Mouse (Mus musculus): Measurements from ENCODE around the gene Tmbim6. TPM values are rescaled to one million over a fixed set of nuclear protein-coding genes. Genes with fewer than 3 reads are reported as not detected.

Tmbim6 gene
- polyA plus RNA-seq, 1 experiment = 372 TPM

DNA sequence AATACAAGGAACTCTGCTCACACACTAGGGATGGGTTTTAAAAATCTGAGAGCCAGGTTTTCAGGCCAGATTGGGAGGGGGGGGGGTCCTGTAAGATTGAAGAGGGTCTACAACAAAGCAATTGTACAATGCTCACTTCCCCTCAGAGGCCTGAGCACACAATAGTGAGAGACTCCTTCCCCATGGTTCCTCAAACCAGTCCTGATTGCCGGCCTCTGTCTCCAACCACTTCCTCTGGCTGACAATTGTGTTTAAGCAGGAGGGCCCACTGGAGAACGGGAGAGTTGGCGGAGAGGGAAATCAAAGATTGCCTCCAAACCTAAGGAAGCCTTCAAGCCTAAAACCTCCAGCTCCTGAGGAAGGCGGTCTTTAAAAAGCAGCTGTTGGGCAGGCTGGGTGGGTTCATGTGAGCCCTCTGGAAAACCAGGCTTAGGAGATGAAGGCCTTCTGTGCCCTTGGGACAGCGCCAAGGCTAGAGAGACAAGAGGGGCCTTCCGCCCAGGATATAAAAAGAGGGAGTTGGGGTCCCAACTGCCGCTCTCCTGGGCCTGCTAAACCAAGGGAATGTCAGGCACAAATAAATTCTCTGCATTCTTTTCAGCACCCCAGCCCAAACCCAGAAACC, 63.8 kb downstream of the Tmbim6 start:
- no peaks in the 10 kb centered on the region for H3K27me3 ChIP-seq (ENCODE audit: control insufficient read depth, insufficient read depth, insufficient read length)
- no peak for TF ChIP-seq MAX (IDR thresholded peaks at IDR 0.05)
- TF ChIP-seq MYOG (IDR thresholded peaks at IDR 0.05; ENCODE audit: control insufficient read depth, extremely low read depth, insufficient read length) = no peak
- no peak for TF ChIP-seq USF1 (IDR thresholded peaks at IDR 0.05; ENCODE audit: low read depth)
- TF ChIP-seq FOSL1 (IDR thresholded peaks at IDR 0.05; ENCODE audit: insufficient read depth, low read length, poor library complexity, severe bottlenecking) = no peak
- H3ac ChIP-seq (ENCODE audit: control insufficient read depth, insufficient read length, low read depth) = peak overlapping the region; percentile 83
- H3K79me3 ChIP-seq (ENCODE audit: low read depth) = peaks cover 14% of the 10 kb centered on the region
- H3K36me3 ChIP-seq (ENCODE audit: control insufficient read depth, insufficient read depth) = peaks cover 13% of the 10 kb centered on the region
- peaks cover 60% of the 10 kb centered on the region for H3K79me2 ChIP-seq (ENCODE audit: control insufficient read depth, insufficient read depth)
- peak overlapping the region; percentile 91 for H3K4me3 ChIP-seq (ENCODE audit: insufficient read depth, poor library complexity, severe bottlenecking)

DNA sequence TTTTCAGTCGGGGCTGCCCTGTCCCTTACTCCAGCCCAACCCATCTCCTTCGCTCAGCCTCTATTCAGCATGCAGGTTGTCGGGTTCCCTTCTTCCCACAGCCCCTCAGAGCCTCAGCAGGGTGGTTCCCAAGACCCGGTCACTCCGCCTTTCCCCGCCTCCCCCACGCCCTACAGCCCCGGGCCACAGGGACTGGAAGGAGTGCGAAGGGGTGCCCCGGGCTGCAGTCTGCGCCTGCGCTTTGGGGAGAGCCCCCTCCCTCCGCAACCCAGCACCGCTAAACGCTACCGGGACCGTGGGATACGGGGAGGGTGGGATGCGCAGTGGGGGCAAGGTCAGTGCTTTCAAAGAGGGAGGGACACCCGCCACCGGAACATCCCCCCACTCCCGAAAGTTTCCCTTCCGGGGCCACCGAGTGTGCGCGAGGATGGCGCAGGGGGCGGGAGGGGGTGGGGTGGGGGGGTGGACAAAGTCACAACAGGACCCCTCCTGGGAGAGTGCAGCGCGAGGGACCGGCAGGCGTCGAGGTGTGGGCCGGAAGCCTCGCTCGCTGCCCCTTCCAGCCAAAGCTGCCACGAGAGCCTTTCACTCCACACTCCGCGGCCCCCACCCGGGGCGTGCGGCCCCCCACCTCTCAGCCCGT, 64.4 kb downstream of the Tmbim6 start:
- H3K36me3 ChIP-seq (ENCODE audit: control insufficient read depth, insufficient read depth) = peaks cover 13% of the 10 kb centered on the region
- H3K4me3 ChIP-seq (ENCODE audit: insufficient read depth, poor library complexity, severe bottlenecking) = peak overlapping the region; percentile 91
- H3K79me3 ChIP-seq (ENCODE audit: low read depth) = peaks cover 14% of the 10 kb centered on the region
- H3ac ChIP-seq (ENCODE audit: control insufficient read depth, insufficient read length, low read depth) = peak overlapping the region; percentile 83
- peaks cover 53% of the 10 kb centered on the region for H3K79me2 ChIP-seq (ENCODE audit: control insufficient read depth, insufficient read depth)
- no peaks in the 10 kb centered on the region for H3K27me3 ChIP-seq (ENCODE audit: control insufficient read depth, insufficient read depth, insufficient read length)
- TF ChIP-seq MYOD1 (IDR thresholded peaks at IDR 0.05; ENCODE audit: control insufficient read depth, insufficient read length, low read depth) = no peak
- no peak for TF ChIP-seq CEBPB (IDR thresholded peaks at IDR 0.05; ENCODE audit: low read depth)
- no peak for TF ChIP-seq FOSL1 (IDR thresholded peaks at IDR 0.05; ENCODE audit: insufficient read depth, low read length, poor library complexity, severe bottlenecking)
- no peak for TF ChIP-seq USF1 (IDR thresholded peaks at IDR 0.05; ENCODE audit: low read depth)
- no peak for TF ChIP-seq MYOG (IDR thresholded peaks at IDR 0.05; ENCODE audit: control insufficient read depth, extremely low read depth, insufficient read length)
- no peak for TF ChIP-seq MAX (IDR thresholded peaks at IDR 0.05)
- TF ChIP-seq CTCF (IDR thresholded peaks at IDR 0.05; ENCODE audit: control insufficient read depth, insufficient read depth, insufficient read length) = no peak

DNA sequence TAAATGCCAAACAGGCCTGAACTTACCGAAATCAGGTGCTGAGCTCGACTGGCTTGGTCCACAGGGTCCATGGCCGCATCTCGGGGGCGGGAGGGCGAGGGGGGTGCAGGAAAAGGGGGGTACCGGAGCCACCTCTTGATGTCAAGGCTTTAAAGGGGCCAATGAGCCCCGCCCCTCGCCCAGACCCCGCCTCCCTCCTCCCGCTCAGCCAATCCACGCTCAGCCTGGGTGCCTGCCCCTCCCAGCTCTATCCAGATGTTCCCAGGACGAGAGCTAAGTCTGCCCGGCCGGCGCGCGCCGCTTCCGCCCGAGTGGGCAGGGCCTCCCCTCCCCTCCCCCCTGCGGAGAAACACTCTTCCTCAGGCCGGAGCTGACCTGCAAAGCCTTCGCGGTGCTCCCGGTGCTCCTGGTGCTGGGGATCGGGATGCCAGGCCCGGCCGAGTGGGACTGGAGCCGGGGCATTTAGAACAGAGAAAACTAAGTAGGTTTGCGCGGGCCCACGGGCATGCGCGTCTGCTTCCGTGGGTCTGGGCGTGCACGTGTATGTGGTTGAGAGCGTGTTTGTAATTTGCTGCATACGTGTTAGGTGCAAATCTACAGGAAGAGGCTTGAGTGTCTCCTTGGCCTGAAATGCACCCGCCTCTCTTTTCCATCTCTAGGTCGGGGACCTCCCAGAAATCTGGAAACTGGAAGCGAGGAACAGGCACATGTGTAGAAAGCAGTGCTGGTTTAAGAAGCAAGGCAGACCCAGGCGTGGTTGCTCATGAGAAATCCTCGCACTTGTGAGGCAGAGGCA, 65.1 kb downstream of the Tmbim6 start, which contains the start of gene Nckap5l:
Gene Nckap5l (minus strand): TSS at position 143 of the 796 bp plus-strand sequence.
- peak within 1 kb of the TSS; percentile 91 for H3K4me3 ChIP-seq (ENCODE audit: insufficient read depth, poor library complexity, severe bottlenecking)
- TF ChIP-seq CTCF (IDR thresholded peaks at IDR 0.05; ENCODE audit: control insufficient read depth, insufficient read depth, insufficient read length) = no peak
- TF ChIP-seq FOSL1 (IDR thresholded peaks at IDR 0.05; ENCODE audit: insufficient read depth, low read length, poor library complexity, severe bottlenecking) = no peak
- no peak for TF ChIP-seq MYOG (IDR thresholded peaks at IDR 0.05; ENCODE audit: control insufficient read depth, extremely low read depth, insufficient read length)
- TF ChIP-seq CEBPB (IDR thresholded peaks at IDR 0.05; ENCODE audit: low read depth) = no peak
- no peak for TF ChIP-seq USF1 (IDR thresholded peaks at IDR 0.05; ENCODE audit: low read depth)
- no peak for TF ChIP-seq MAX (IDR thresholded peaks at IDR 0.05)
- peaks cover 14% of the 10 kb centered on the region for H3K79me3 ChIP-seq (ENCODE audit: low read depth)
- H3K27me3 ChIP-seq (ENCODE audit: control insufficient read depth, insufficient read depth, insufficient read length) = no peaks in the 10 kb centered on the region
- peak within 1 kb of the TSS; percentile 83 for H3ac ChIP-seq (ENCODE audit: control insufficient read depth, insufficient read length, low read depth)
- H3K79me2 ChIP-seq (ENCODE audit: control insufficient read depth, insufficient read depth) = peaks cover 46% of the 10 kb centered on the region
- H3K36me3 ChIP-seq (ENCODE audit: control insufficient read depth, insufficient read depth) = peaks cover 13% of the 10 kb centered on the region

Other genes starting within 250 kb of the Tmbim6 start
- gene Kcnh3, start 168.0 kb upstream of the Tmbim6 start, polyA plus RNA-seq (2012; fragmentation: generic; extraction: Trizol) = 0.04 TPM
- 118 TPM for gene Mcrs1, start 140.9 kb upstream of the Tmbim6 start, polyA plus RNA-seq (2012; fragmentation: generic; extraction: Trizol)
- gene Prpf40b, start 97.8 kb upstream of the Tmbim6 start, polyA plus RNA-seq (2012; fragmentation: generic; extraction: Trizol) = 24.7 TPM
- gene Fam186b, start 97.0 kb upstream of the Tmbim6 start, polyA plus RNA-seq (2012; fragmentation: generic; extraction: Trizol) = not detected
- gene Fmnl3, start 22.4 kb upstream of the Tmbim6 start, polyA plus RNA-seq (2012; fragmentation: generic; extraction: Trizol) = 76.6 TPM
- gene Nckap5l, start 64.9 kb downstream of the Tmbim6 start, polyA plus RNA-seq (2012; fragmentation: generic; extraction: Trizol) = 17.7 TPM
- gene Bcdin3d, start 81.8 kb downstream of the Tmbim6 start, polyA plus RNA-seq (2012; fragmentation: generic; extraction: Trizol) = 12.4 TPM
- gene Faim2, start 135.3 kb downstream of the Tmbim6 start, polyA plus RNA-seq (2012; fragmentation: generic; extraction: Trizol) = 0.68 TPM
- gene Aqp2, start 186.2 kb downstream of the Tmbim6 start, polyA plus RNA-seq (2012; fragmentation: generic; extraction: Trizol) = 0.18 TPM
- 395 TPM for gene Aqp5, start 197.9 kb downstream of the Tmbim6 start, polyA plus RNA-seq (2012; fragmentation: generic; extraction: Trizol)
- not detected for gene Aqp6, start 208.5 kb downstream of the Tmbim6 start, polyA plus RNA-seq (2012; fragmentation: generic; extraction: Trizol)